Mouse (Mus musculus): ENCODE measurements around the gene Hoxd11. TPM values are rescaled to one million over a fixed set of nuclear protein-coding genes. Genes with fewer than 3 reads are reported as not detected.

Gene Hoxd11
- polyA plus RNA-seq, 1 experiment from 2014 or later = 26.3 TPM

- peaks cover 41% of the 10 kb centered on the region for H3K4me1 ChIP-seq
- H3K9ac ChIP-seq = no peak overlapping the region; the same call in 1 of the 2 replicates
- no peak for ATAC-seq (replicated peaks; ENCODE audit: low FRiP score)
- WGBS = 20% methylated on average over 5 of the region's 5 CpGs
- no peaks in the 10 kb centered on the region for H3K36me3 ChIP-seq
- peak overlapping the region; percentile 96 for H3K27ac ChIP-seq
- no peaks in the 10 kb centered on the region for H3K27me3 ChIP-seq
- peak overlapping the region; percentile 95 for H3K4me3 ChIP-seq (replicated peaks)
- H3K4me2 ChIP-seq = peak overlapping the region; percentile 75
- H3K9me3 ChIP-seq (replicated peaks) = no peaks in the 10 kb centered on the region
Measured at GRCm38 (mm10) chr2:74709465-74710419, 30.4 kb downstream of the Hoxd11 start.

DNA sequence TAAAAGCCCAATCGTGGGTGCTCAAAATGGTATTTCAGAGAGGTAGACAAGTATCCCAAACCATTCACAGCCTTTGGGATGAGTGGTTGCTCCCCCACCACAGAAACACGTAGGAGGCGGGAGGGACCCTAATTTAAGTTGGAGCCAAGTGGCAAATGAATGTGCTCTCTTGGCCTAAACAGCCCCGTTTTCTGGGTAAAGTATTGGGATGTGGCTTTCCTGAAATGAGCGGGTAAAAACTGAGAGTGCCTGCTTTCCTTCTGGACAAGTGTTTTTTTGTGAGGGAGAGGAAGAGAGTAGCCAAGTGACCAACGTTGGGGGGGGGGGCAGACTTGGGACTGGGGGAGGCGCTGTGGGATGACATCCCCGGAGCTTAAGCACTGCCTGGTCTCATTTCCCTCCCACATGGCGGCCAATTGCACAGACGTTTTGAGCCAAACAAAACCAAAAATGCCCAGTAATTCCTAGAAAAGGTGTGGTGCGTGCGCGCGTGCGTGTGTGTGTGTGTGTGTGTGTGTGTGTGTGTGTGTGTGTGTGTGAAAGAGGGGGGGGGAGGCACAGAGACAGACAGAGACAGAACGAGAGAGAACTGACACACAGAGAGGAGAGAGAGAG, 31.7 kb downstream of the Hoxd11 start:
- H3K4me2 ChIP-seq = peak overlapping the region; percentile 75
- peak overlapping the region; percentile 95 for H3K4me3 ChIP-seq (replicated peaks)
- no peak for ATAC-seq (replicated peaks; ENCODE audit: low FRiP score)
- peaks cover 53% of the 10 kb centered on the region for H3K4me1 ChIP-seq
- H3K36me3 ChIP-seq = no peaks in the 10 kb centered on the region
- peak overlapping the region; percentile 99 for H3K9ac ChIP-seq
- under 1% methylated on average over 16 of the region's 16 CpGs for WGBS
- peak overlapping the region; percentile 96 for H3K27ac ChIP-seq
- H3K27me3 ChIP-seq = no peaks in the 10 kb centered on the region
- no peaks in the 10 kb centered on the region for H3K9me3 ChIP-seq (replicated peaks)

DNA sequence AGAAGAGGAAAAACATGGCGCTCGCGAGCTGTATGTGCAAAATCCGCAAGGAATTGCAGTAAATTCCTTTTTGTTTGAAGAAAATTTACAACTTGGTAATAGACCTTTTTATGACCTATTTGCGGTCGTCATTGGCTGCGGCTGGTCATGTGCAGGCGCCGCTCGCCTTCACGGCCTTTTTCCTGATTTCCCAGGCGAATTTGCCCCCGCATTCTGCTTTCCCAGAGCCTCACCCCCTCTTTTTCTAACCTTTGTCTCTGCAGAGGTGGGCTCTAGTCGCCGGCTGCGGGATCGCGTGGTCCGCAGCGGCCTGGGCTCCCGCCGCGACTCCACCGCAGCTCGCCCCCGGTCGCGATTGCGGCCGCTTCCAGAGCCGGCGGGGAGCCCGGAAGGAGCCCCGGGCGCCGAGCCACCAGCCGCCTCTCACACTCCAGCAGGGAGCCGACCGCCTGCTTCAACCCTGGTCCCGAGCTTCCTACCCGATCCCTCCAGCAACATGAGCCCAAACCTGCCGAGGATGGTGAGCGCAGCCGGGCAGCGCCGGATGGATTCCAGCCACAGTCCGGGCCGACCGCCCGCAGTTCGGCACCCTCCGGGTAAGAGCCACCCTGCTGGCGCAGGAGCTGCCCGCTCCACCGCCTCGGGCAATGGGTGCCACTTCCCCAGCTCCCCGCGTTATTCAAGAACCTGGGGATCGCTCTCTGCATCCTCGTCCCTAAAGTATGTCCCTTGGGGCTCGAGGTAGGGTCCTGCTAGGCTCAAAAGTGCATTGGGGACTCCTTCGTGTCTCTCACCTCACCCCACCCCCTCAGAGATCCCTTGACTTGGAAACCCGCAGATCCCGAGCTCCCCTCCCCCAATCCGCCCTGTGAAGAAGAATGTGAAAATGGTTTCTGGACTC, 32.6 kb downstream of the Hoxd11 start, which contains the start of the genes Hoxd3 and Hoxd4:
TSS of gene Hoxd3 (plus strand) at position 207 of the 901 bp plus-strand sequence.
TSS of gene Hoxd4 (plus strand) at position 209 of the 901 bp plus-strand sequence.
- ATAC-seq (replicated peaks; ENCODE audit: low FRiP score) = peak; percentile 16
- H3K9ac ChIP-seq = peak within 1 kb of the TSS; percentile 99

GRCm38 (mm10) chr2:74713239-74714150, 34.1 kb downstream of the Hoxd11 start:
- Histone ChIP-seq H3K9me3 (replicated peaks) (no peaks in the 10 kb centered on the region), H3K4me3 (replicated peaks) (peak overlapping the region; percentile 95), H3K27me3 (no peaks in the 10 kb centered on the region), H3K4me2 (peak overlapping the region; percentile 75), H3K36me3 (no peaks in the 10 kb centered on the region), H3K9ac (peak overlapping the region; percentile 99), H3K4me1 (peaks cover 60% of the 10 kb centered on the region), H3K27ac (peak overlapping the region; percentile 96)
- ATAC-seq (replicated peaks; ENCODE audit: low FRiP score) = no peak
- 4% methylated on average over 19 of the region's 19 CpGs for WGBS

More for the DNA sequence above, 32.6 kb downstream of the Hoxd11 start, which contains the start of the genes Hoxd3 and Hoxd4:
- Histone ChIP-seq H3K4me1 (peaks cover 61% of the 10 kb centered on the region), H3K36me3 (no peaks in the 10 kb centered on the region), H3K4me2 (peak within 1 kb of the TSS; percentile 75), H3K27ac (peak within 1 kb of the TSS; percentile 96), H3K9me3 (replicated peaks) (no peaks in the 10 kb centered on the region), H3K4me3 (replicated peaks) (peak within 1 kb of the TSS; percentile 95), H3K27me3 (no peaks in the 10 kb centered on the region)
- under 1% methylated on average over 65 of the region's 65 CpGs for WGBS

DNA sequence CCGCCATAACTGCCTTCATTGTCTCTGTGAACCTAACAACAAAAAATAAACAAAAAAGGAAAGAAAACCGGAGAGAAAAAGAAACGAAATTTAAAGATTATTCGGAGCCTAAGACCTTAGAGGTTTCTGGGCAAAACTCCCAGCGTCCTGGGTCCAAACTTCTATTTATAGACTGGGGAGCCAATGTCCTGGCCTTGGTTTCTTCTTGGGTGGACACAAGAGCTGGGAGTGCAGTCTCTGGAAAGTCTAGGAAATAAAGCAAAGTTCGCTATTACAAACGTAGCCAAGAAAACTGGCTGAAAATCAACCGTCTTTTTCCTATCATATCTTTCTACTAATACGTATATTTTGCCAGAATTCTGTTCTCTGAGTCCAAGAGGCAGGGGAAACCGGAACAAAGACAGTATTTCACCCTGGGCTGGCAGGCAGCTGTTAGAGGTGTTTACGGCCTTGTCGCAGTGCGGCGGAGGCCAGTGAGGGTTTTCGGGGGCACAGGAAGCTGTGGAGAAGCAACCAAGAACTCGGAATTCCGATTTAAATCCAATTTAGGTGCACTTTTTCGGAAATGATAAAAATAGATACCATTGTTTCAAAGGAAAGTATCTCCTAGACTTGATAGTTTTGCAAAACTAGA, 34.9 kb downstream of the Hoxd11 start:
- Histone ChIP-seq H3K4me1 (peaks cover 61% of the 10 kb centered on the region), H3K9me3 (replicated peaks) (no peaks in the 10 kb centered on the region), H3K27ac (peak overlapping the region; percentile 96), H3K36me3 (no peaks in the 10 kb centered on the region), H3K9ac (peak overlapping the region; percentile 99), H3K4me2 (peak overlapping the region; percentile 75), H3K4me3 (replicated peaks) (peak overlapping the region; percentile 95), H3K27me3 (no peaks in the 10 kb centered on the region)
- no peak for ATAC-seq (replicated peaks; ENCODE audit: low FRiP score)
- 2% methylated on average over 18 of the region's 18 CpGs for WGBS

GRCm38 (mm10) chr2:74714881-74715280, 35.5 kb downstream of the Hoxd11 start:
- Histone ChIP-seq H3K4me3 (replicated peaks) (peak overlapping the region; percentile 95), H3K36me3 (no peaks in the 10 kb centered on the region), H3K4me1 (peaks cover 61% of the 10 kb centered on the region), H3K4me2 (peak overlapping the region; percentile 75), H3K27ac (peak overlapping the region; percentile 96), H3K27me3 (no peaks in the 10 kb centered on the region), H3K9ac (peak overlapping the region; percentile 99), H3K9me3 (replicated peaks) (no peaks in the 10 kb centered on the region)
- peak; percentile 82 for ATAC-seq (replicated peaks; ENCODE audit: low FRiP score)
- 1% methylated on average over 14 of the region's 14 CpGs for WGBS

- H3K4me2 ChIP-seq = peak overlapping the region; percentile 75
- ATAC-seq (replicated peaks; ENCODE audit: low FRiP score) = peak; percentile 77
- peak overlapping the region; percentile 99; the same call in 1 of the 2 replicates for H3K9ac ChIP-seq
- WGBS = 3% methylated on average over 26 of the region's 26 CpGs
- H3K36me3 ChIP-seq = no peaks in the 10 kb centered on the region
- H3K27me3 ChIP-seq = no peaks in the 10 kb centered on the region
- peak overlapping the region; percentile 96 for H3K27ac ChIP-seq
- peak overlapping the region; percentile 95 for H3K4me3 ChIP-seq (replicated peaks)
- no peaks in the 10 kb centered on the region for H3K9me3 ChIP-seq (replicated peaks)
- H3K4me1 ChIP-seq = peaks cover 61% of the 10 kb centered on the region
Measured at GRCm38 (mm10) chr2:74715504-74716241, 36.3 kb downstream of the Hoxd11 start.

- Histone ChIP-seq H3K4me2 (peak overlapping the region; percentile 65), H3K4me3 (replicated peaks) (no peak overlapping the region), H3K27me3 (no peaks in the 10 kb centered on the region), H3K9me3 (replicated peaks) (no peaks in the 10 kb centered on the region), H3K9ac (no peak overlapping the region), H3K36me3 (peaks cover 2% of the 10 kb centered on the region; the same call in 1 of the 2 replicates), H3K27ac (0 out of 2 replicates have a peak overlapping the region, but pooled peaks have one; percentile 85), H3K4me1 (peaks cover 90% of the 10 kb centered on the region)
- WGBS = 17% methylated on average over 2 of the region's 2 CpGs
- ATAC-seq (replicated peaks; ENCODE audit: low FRiP score) = no peak
Measured at GRCm38 (mm10) chr2:74720384-74720783, 41.0 kb downstream of the Hoxd11 start.

GRCm38 (mm10) chr2:74720955-74721491, 41.7 kb downstream of the Hoxd11 start:
- no peak for ATAC-seq (replicated peaks; ENCODE audit: low FRiP score)
- Histone ChIP-seq H3K27ac (peak overlapping the region; percentile 85), H3K36me3 (peaks cover 8% of the 10 kb centered on the region; the same call in 1 of the 2 replicates), H3K4me2 (peak overlapping the region; percentile 65), H3K27me3 (no peaks in the 10 kb centered on the region), H3K4me1 (peaks cover 89% of the 10 kb centered on the region), H3K9ac (peak overlapping the region; percentile 2; the same call in 1 of the 2 replicates), H3K9me3 (replicated peaks) (no peaks in the 10 kb centered on the region), H3K4me3 (replicated peaks) (0 out of 2 replicates have a peak overlapping the region, but pooled peaks have one; percentile 1)
- WGBS = 18% methylated on average over 5 of the region's 5 CpGs

Measured in kidney, embryonic 15.5 days (tissue).